Mouse (Mus musculus) heart, adult 2 months (tissue): ENCODE results near the gene Jun.

Experiments used
- CTCF ChIP-seq: fragments of 200-600 bp; IDR thresholded peaks from 2 replicates; pipeline ENCODE4 v1.8.1; 2022; ENCODE audit warnings: antibody characterized with exemption, mild to moderate bottlenecking, moderate library complexity
- EP300 ChIP-seq: fragments of 200-500 bp; IDR thresholded peaks from 2 replicates; pipeline ENCODE4 v1.6.1; 2011; ENCODE audit warnings: low read depth, low read length, control low read depth; ENCODE audit not compliant: insufficient read depth
- POLR2A ChIP-seq: fragments of 200-500 bp; IDR thresholded peaks from 2 replicates; pipeline ENCODE4 v1.6.1; 2011; ENCODE audit warnings: mild to moderate bottlenecking, low read depth, low read length, control low read depth; ENCODE audit not compliant: insufficient read depth

GRCm38 (mm10) chr4:95089053-95089452 lies 37.0 kb upstream of the Jun start:
- TF ChIP-seq POLR2A (no peak), CTCF (no peak), EP300 (no peak)
